Mouse (Mus musculus) retina, embryonic 14.5 days (tissue): ENCODE measurements around the gene Nxph4.
A peak's percentile ranks its signal among the peaks of the same experiment; 100 is the strongest.

Experiments used
- DNase-seq: peaks from one replicate; pipeline ENCODE4 v3.0.0-alpha.2; 2015; ENCODE audit warnings: low spot score

Nxph4 gene

GRCm38 (mm10) chr10:127542720-127543119, 8.4 kb upstream of the Nxph4 start:
- peak; percentile 39 for DNase-seq

GRCm38 (mm10) chr10:127542084-127542483, 7.7 kb upstream of the Nxph4 start:
- no peak for DNase-seq

GRCm38 (mm10) chr10:127541510-127541909, 7.2 kb upstream of the Nxph4 start:
- no peak for DNase-seq

- DNase-seq, result peak; percentile 90
Measured at GRCm38 (mm10) chr10:127537854-127538583, 3.7 kb upstream of the Nxph4 start.

- peak; percentile 82 for DNase-seq
Measured at GRCm38 (mm10) chr10:127536586-127537314, 2.4 kb upstream of the Nxph4 start.

- DNase-seq, result peak; percentile 18
Measured at GRCm38 (mm10) chr10:127534929-127535384, 598 bp upstream of the Nxph4 start.

GRCm38 (mm10) chr10:127531548-127531947, 2.8 kb downstream of the Nxph4 start:
- peak; percentile 22 for DNase-seq

GRCm38 (mm10) chr10:127530945-127531344, 3.4 kb downstream of the Nxph4 start:
- DNase-seq, result peak; percentile 16

- peak; percentile 31 for DNase-seq
Measured at GRCm38 (mm10) chr10:127527481-127527880, 6.9 kb downstream of the Nxph4 start.

- peak; percentile 81 for DNase-seq
Measured at GRCm38 (mm10) chr10:127526681-127527080, 7.7 kb downstream of the Nxph4 start.

- no peak for DNase-seq
Measured at GRCm38 (mm10) chr10:127526048-127526447, 8.3 kb downstream of the Nxph4 start.

GRCm38 (mm10) chr10:127524646-127525255, 9.6 kb downstream of the Nxph4 start:
- DNase-seq, result peak; percentile 30

GRCm38 (mm10) chr10:127522088-127522581, 12.2 kb downstream of the Nxph4 start, which contains the start of gene Shmt2:
Gene Shmt2 (minus strand): TSS chr10:127522444.
- DNase-seq, result peak; percentile 100

GRCm38 (mm10) chr10:127521611-127522080, 12.7 kb downstream of the Nxph4 start:
- DNase-seq, result no peak

GRCm38 (mm10) chr10:127520714-127521357, 13.5 kb downstream of the Nxph4 start:
- DNase-seq, result no peak

- no peak for DNase-seq
Measured at GRCm38 (mm10) chr10:127519903-127520713, 14.3 kb downstream of the Nxph4 start.

- no peak for DNase-seq
Measured at GRCm38 (mm10) chr10:127519041-127519701, 15.2 kb downstream of the Nxph4 start.

GRCm38 (mm10) chr10:127517941-127518340, 16.4 kb downstream of the Nxph4 start:
- DNase-seq, result no peak

GRCm38 (mm10) chr10:127516576-127517260, 17.6 kb downstream of the Nxph4 start:
- peak; percentile 88 for DNase-seq

GRCm38 (mm10) chr10:127515983-127516459, 18.3 kb downstream of the Nxph4 start:
- DNase-seq, result no peak
